Mouse (Mus musculus) hindbrain, embryonic 10.5 days (tissue): ENCODE results near the gene Krtap8-1. TPM values are rescaled to one million over a fixed set of nuclear protein-coding genes. Genes with fewer than 3 reads are reported as not detected.

Experiments used
- DNase-seq: peaks from one replicate; pipeline ENCODE4 v3.0.0-alpha.2; 2017; ENCODE audit warnings: low spot score
- H3K27ac ChIP-seq: fragments of 300-500 bp; sonication (generic); 2 replicates; pipeline ENCODE4 v1.5.1; 2016; ENCODE audit warnings: mild to moderate bottlenecking, moderate library complexity
- H3K27me3 ChIP-seq: fragments of 300-500 bp; sonication (generic); 2 replicates; pipeline ENCODE4 v1.6.1; 2016; ENCODE audit warnings: mild to moderate bottlenecking; ENCODE audit not compliant: poor library complexity, insufficient read depth, severe bottlenecking
- H3K36me3 ChIP-seq: fragments of 300-500 bp; sonication (generic); 2 replicates; pipeline ENCODE4 v1.6.1; 2016; ENCODE audit warnings: mild to moderate bottlenecking, moderate library complexity
- H3K4me1 ChIP-seq: fragments of 300-500 bp; sonication (generic); replicated peaks from 2 replicates; pipeline ENCODE4 v1.6.1; 2016; ENCODE audit warnings: mild to moderate bottlenecking
- H3K4me3 ChIP-seq: fragments of 300-500 bp; sonication (generic); 2 replicates; pipeline ENCODE4 v1.5.1; 2016; ENCODE audit warnings: mild to moderate bottlenecking, moderate library complexity
- H3K9me3 ChIP-seq: fragments of 300-500 bp; sonication (generic); 2 replicates; pipeline ENCODE4 v1.6.1; 2016; ENCODE audit warnings: mild to moderate bottlenecking, moderate library complexity
- whole genome bisulfite sequencing: fragments of 180-500 bp; shearing (Covaris S2); methylation state at CpG from one replicate; pipeline ENCODE4 v1.1.7; 2016; 5-methylcytosine and 5-hydroxymethylcytosine counted together
- polyA plus RNA-seq: library from polyadenylated mRNA; unstranded; fragments of >200 nt; fragmentation: Nextera tagmentation; extraction: Ambion mirVana; gene quantifications from 2 replicates; pipeline ENCODE4 v1.2.1, GENCODE M21; 2016

Krtap8-1 gene
- polyA plus RNA-seq, 1 experiment from 2014 or later: not detected

DNA sequence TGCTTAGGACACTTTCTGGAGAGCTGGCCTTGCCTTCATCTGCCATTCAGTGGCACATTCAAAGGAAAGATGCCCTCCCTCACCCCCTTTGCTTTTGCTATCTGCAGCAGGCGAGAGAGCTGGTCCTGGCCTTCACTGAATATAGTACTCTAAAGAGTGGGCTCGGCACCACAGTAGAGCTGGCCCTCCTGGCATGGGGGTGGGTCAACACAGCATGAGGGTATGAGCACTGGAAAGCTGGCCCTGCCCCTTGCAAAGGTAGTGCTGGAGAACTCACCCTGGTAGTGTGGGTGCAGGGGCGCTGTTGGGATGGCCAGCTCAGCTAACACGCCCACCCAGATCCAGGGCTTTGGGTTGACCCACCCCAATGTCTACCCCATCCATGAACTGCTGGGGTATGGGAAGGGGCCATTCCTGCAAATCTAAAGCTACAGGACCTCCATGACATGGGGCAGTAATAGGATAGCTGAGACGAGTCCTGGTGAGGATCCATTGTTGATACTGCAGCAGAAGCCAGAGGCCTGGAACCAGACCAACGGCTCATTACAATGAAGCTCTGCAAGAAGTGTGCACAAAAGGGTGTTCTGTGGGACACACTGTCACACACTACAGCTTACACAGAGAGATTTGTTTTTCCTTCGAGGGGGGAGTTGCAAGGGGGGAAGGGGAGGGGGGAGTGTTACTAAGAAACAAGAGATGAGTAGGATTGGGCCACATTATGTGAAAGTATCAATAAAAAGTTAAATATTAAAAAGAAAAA, 7.8 kb upstream of the Krtap8-1 start:
- H3K27ac ChIP-seq: no peak overlapping the region
- no peaks in the 10 kb centered on the region for H3K9me3 ChIP-seq
- no peaks in the 10 kb centered on the region for H3K27me3 ChIP-seq
- DNase-seq: no peak
- no peaks in the 10 kb centered on the region for H3K4me1 ChIP-seq
- no peaks in the 10 kb centered on the region for H3K36me3 ChIP-seq
- WGBS: 75% methylated on average over 7 of the region's 7 CpGs
- H3K4me3 ChIP-seq: no peak overlapping the region

DNA sequence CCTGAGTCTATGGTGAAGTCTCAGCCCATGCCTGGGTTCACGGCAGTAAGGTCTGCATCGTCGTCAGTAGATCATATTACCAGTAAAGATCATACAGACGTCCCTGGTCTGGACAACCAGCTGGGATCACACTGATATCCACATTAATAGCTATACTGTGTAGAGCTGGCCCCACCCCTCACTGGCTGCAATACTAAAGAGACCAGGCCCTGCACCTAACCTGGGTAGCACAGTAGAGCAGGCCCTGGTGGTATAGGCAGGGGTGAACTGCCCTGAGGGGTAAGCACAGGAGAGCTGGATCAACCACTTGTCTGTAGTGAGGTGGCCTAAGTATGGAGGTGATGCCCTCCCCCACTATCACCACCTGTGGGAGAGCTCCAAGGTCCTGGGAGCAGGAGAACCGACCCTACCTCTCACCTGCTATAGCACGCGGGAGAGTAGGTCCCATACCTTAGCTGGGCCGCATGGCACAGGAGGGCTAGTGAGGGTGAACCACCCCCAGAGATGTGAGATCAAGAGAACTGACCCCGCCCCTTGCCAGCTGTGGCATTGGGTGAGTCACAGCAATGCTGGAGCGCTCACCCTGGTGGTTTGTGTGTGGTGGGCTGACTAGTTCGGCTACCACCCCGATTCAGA, 10.0 kb downstream of the Krtap8-1 start:
- DNase-seq: no peak
- 89% methylated on average over 12 of the region's 12 CpGs for WGBS

GRCm38 (mm10) chr16:89461189-89461588, 26.6 kb downstream of the Krtap8-1 start:
- H3K27me3 ChIP-seq: no peaks in the 10 kb centered on the region
- H3K9me3 ChIP-seq: no peaks in the 10 kb centered on the region
- no peak overlapping the region for H3K27ac ChIP-seq
- DNase-seq: no peak
- whole genome bisulfite sequencing: 88% methylated on average over 5 of the region's 5 CpGs
- H3K4me3 ChIP-seq: no peak overlapping the region
- H3K36me3 ChIP-seq: no peaks in the 10 kb centered on the region
- H3K4me1 ChIP-seq: no peaks in the 10 kb centered on the region

More for the DNA sequence above, 10.0 kb downstream of the Krtap8-1 start:
- Histone ChIP-seq H3K27ac (no peak overlapping the region), H3K27me3 (no peaks in the 10 kb centered on the region), H3K4me1 (no peaks in the 10 kb centered on the region), H3K9me3 (no peaks in the 10 kb centered on the region), H3K4me3 (no peak overlapping the region), H3K36me3 (no peaks in the 10 kb centered on the region)

Other genes with a start within 250 kb of the Krtap8-1 start
- gene Krtap21-1, start 84.1 kb downstream of the Krtap8-1 start, polyA plus RNA-seq: not detected in 2 replicates
- gene Krtap6-2, start 67.8 kb downstream of the Krtap8-1 start, polyA plus RNA-seq: not detected in 2 replicates
- gene Krtap7-1, start 20.4 kb upstream of the Krtap8-1 start, polyA plus RNA-seq: not detected in 2 replicates
- not detected in 2 replicates for gene Krtap11-1, start 83.2 kb upstream of the Krtap8-1 start, polyA plus RNA-seq